Mouse (Mus musculus): ENCODE results near the gene Pard6a.

Pard6a gene

DNA sequence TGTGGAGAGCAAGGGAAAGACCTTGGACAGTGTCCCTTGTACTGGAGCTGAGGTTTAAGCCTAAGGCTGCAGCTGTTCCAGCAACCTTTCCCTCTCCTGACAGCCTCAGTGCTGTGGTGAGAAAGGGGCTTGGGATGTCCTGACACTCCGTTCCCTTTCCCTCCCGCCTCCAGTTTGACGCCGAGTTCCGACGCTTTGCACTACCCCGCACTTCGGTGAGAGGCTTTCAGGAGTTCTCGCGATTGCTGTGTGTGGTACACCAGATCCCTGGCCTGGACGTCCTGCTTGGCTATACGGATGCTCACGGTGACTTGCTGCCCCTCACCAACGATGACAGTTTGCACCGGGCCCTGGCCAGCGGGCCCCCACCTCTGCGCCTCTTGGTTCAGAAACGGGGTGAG is 1.1 kb downstream of the Pard6a start:
- peak; percentile 70 for DNase-seq

DNA sequence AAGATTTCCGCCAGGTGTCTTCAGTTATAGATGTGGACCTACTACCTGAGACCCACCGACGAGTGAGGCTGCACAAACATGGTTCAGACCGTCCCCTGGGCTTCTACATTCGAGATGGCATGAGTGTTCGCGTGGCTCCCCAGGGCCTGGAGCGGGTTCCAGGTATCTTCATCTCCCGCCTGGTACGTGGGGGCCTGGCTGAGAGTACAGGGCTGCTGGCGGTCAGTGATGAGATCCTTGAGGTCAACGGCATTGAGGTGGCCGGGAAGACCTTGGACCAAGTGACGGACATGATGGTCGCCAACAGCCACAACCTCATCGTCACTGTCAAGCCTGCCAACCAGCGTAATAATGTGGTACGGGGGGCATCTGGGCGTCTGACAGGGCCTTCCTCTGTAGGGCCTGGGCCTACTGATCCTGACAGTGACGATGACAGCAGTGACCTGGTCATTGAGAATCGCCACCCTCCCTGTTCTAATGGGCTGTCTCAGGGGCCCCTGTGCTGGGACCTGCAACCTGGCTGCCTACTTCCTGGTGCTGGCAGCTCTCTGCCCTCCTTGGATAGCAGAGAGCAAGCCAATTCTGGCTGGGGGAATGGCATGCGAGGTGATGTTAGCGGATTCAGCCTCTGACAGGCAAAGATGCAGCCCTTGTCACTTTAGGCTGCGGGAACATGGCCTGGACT is 1.9 kb downstream of the Pard6a start:
- peak; percentile 72 for DNase-seq

DNA sequence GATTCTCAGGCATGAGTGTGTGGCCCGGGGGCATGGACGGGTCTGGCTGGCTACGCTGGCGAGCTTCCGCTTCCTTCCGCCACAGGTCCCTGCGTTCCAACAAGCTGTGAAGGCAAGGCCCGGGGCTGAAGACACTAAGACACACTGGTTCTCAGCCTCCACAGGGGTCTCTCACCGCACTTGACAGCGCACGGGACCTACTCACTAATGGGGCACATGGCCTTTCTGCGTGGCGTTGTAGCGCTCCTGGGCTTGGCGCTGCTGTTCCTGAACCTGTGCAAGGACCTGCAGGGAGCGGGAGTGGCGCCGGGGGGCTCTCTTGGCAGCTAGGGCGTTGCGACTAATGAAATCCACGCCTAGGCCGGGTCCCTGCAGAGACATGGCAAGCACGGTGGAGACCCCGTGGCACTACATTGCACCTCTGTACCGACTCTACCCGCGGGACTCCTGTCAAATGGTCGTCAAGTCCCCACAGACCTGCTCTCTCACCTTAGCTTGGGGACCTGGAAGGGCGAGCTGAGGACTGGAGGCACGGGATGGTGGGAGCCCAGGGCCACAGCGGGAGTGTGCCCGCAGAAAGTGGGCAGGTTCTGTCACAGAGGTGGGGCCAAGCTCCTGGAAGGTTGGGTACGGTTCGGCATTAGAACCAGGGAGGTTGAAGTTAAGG is 3.3 kb downstream of the Pard6a start:
- peak; percentile 75 for DNase-seq

DNA sequence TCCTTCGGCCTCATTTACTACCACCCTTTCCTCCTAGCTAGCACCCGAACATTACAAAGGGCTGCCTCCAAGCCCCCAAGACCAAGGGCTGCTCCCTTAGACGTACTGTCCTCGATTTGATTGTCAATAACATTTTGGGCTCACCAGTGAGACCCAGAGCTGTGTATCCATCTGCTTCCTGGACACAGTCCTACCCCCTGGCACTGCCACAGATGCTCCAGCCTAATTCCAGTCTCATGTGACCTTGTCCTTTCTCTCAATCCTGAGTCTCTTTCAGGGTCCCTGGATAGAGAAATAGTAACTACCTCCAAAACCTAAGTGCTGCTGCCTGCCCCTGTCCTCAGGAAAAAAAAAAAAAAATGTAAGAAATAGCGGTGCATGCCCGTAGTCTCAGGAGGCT is 4.0 kb downstream of the Pard6a start:
- DNase-seq, result peak; percentile 91

DNA sequence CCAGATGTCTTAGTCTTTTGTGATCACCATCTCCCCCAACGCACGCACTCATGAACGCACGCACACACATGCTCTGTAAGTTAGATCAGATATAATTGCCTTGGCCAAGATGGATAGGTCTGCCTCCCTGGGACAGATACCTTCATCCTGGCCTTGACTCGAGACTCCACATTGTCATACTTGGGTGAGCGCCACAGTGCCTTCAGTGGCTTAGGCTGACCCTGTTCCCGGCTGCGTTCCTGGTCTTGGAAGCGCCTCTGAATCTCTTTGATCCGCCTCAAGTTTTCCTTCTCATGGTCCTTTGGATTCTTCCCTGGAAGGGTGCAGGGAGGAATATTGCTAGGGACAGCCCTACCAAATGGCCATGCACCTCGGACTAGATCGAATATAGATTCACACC is 5.5 kb downstream of the Pard6a start:
- peak; percentile 63 for DNase-seq

DNA sequence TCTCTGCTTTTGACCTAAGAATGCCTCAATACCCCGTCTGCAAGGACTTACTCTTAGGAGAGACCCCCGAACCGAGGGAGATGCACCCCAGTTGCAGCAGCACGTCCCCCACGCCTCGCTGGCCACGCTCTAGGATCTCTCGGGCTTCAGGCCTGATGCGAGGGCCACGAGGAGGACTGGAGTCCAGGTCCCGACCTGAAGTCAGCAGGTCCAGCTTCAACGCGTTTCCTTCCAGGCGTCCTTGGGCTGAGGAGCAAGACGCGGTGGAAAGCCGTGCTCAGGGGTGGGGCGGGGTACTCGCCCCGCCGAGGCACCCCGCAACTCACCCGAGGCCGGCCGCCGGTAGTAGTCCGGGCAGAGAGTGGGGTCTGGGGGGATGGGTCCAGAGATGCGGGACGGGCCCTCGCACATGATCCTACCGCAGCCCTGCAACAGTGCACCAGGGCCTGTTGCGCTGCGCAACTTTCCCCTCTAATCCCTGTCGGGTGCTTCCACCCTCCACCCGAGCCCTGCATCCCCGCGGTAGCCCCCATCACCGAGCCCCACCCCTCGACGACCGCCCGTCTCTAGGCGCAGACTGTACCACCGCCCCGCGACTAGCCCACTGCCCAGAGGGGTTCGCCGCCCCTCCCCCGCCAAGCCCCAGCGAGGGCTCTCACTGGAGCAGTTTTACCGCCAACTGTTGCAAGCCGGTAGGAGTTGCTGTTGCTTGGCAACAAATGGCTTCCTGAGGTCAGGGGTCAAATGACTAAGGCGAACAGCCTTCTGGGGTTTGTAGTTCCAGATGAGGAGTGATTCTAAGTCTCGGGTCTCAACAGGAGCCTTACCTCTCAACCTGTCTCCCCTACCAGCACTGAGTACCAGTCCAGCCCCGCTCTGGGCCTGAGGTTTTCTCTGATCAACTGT is 6.8 kb downstream of the Pard6a start, which contains the start of the genes 4933405L10Rik and Enkd1:
Gene 4933405L10Rik, plus strand, starts transcription at position 158 of the 906 bp plus-strand sequence.
Gene Enkd1, minus strand, starts transcription at position 713 of the 906 bp plus-strand sequence.
- peak; percentile 91 for DNase-seq

DNA sequence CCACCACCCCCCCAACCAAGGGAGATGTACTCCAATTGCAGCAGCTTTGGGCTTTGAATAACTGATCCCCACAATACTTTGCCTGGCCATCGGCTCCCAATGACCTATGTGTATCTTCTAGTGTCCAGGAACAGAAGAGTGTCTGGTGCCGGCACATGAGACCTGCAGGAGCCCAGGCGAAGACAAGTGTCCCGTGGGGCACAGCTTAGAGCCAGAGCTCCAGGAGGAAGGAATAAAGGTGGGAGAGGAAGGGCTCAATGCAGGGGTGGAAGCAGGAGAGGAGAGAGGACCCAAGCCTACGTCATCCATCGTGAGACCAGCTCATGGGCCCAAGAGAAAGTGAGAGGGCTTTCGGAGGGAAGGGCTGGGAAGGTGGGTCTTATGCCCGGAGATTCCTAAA is 7.7 kb downstream of the Pard6a start:
- DNase-seq, result peak; percentile 48

DNA sequence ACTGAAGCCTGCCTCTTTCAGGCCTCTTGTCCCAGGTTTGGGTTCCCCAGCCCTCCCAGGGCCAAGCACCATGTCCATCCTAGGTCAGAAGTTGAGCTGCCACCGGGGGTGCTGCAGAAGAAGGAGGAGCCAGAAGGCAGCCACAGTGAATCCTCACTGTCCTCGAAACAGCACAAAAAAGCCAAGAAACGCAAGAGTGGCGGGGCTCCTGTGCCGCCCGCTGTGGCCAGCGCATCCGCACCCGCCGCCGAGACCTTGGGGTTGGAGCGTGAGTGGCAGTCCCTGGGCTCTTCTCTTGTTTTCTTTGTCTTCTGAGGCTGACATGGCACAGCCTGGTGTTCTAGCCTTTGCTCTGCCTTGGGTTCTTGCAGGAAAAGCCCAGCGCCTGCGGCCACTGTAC is 8.4 kb downstream of the Pard6a start:
- peak; percentile 51 for DNase-seq

DNA sequence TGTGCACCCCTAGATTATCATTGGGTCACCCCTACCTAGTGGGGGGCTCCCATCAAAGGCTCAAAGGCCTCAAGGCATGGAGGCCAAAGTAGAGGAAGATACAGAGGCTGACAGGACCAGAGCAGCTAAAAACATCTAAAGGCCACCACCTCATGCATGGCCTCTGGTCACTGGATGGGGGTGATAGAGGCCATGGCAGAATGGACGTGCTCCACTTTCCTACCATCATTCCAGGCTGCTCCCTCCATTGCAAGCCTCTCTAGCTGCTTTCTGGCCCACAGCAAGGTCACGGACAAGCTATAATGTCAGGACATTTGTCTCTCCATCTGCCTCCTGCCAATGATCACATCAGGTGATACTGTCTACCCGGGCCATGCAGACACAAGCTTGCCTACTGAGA is 11.3 kb downstream of the Pard6a start:
- DNase-seq, result no peak

DNA sequence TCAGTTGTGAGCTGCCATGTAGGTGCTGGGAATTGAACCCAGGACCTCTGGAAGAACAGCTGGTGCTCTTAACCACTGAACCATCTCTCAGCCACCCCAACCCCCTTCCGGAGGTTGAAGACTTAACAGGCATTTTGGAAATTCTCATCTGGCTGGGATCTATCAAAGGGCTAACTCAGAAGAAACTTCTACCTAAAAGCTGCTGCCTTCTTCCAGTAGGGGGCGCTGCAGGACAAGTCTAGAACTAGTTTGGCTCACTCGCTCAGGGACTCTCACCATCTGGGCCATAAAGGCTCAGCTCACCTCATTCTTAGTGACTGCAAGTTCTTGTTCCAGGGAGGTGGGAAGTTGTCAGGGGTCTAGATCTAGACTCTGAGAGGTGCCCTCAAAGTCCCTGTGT is 13.2 kb downstream of the Pard6a start:
- DNase-seq, result peak; percentile 79

DNA sequence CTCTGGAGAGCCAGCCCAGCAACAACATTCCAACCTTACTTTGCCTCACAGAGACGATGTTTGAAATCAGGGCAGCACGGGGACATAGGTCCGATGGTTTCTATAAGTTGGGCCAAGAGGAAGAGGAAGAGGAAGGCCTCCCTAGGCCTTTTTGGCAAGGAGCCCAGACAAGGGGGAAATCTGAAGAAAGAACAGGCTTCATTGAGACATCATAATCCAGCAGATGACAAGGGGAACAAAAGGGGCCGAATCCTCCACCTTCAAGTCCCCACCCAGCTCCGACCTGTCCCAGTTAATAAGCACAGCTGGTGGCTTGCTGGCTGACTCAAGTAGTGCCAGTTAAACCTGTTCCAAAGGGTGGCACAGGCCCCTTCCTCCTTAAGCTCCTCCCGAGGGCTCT is 14.1 kb downstream of the Pard6a start:
- peak; percentile 12 for DNase-seq

DNA sequence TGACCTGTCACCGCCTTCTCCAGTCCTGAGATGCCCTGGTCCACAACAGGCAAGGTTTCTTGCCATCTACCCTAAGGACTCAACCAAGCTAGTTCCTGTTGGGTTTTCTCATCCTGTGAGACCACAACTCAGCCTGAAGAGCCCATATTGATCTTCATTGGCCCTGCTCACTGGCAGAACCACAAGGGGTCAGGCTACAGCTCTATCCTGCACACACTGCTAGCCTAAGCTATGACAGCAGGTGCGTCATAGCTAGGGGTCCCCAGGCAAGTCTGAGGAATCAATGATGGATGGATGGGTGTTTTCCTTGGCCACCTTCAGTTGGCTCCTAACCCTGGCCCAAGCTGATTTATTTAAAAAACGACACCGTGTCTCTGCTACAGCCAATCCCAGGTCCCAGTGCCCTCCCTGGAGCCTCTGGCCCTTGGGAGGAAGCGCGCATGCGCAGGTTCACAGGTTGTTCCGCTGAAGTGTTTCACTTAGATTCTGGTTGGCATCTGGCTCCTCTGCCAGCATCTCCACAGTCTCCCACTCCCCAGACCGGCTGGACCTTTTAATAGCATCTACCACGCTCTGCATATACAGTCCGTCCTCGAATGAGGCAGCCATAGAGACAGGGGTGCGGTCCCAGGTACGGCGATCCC is 15.5 kb downstream of the Pard6a start:
- DNase-seq, result no peak

DNA sequence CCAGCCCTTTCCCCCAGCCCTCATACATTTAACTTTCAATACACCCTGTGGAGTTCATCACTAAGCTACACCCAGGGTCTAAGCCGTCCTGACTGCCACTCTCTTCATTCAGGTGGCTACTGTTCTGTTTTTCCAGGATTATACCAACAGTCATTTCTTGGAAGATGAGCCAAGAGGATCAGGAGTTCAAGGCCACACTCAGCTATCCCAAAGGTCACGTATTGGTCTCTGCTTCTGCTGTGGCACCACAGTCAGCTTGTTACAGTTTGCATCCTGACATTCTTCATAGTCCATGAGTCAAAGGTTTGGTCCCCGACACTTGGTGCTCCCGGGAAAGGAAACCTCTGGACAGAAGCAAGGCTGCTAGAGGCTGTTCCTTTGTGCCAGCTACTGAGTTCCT is 18.7 kb downstream of the Pard6a start:
- no peak for DNase-seq

DNA sequence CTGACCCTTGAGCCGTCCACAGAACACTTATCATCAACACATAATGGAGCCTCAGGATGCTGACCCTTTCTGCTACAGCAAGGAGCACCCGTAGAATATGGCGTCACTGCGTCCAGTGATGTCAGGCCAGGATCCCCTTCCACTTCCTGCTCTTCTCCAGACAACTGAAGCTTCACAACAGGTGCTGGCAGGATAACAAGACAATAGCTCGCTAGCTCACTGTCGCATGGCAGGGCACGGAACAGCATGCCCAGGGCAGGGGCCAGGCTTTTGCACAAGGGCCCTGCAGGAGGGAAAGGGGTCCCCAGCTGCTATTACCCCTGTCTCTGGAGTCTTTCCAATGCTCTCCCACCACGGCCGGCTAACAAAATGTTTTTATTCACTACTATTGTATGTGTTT is 21.9 kb downstream of the Pard6a start:
- DNase-seq, result peak; percentile 14

DNA sequence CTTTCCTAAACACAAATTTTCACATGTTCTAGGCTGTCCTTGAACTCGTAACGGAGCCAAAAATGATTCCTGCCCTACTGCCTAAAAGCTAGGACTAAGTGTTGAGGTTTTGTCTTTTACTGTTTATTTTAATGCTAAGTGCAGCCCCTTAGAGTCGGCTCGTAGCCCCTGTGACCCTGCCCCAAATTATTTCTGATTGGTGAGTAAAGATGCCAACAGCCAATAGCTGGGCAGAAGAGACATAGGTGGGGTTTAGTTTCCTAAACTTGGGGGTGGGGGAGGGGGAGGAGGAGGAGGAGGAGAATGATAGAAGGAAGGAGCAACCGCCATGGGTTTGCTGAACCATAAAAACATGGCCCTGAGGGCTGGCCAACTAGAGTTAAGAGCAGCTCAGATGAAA is 24.8 kb downstream of the Pard6a start:
- no peak for DNase-seq

DNA sequence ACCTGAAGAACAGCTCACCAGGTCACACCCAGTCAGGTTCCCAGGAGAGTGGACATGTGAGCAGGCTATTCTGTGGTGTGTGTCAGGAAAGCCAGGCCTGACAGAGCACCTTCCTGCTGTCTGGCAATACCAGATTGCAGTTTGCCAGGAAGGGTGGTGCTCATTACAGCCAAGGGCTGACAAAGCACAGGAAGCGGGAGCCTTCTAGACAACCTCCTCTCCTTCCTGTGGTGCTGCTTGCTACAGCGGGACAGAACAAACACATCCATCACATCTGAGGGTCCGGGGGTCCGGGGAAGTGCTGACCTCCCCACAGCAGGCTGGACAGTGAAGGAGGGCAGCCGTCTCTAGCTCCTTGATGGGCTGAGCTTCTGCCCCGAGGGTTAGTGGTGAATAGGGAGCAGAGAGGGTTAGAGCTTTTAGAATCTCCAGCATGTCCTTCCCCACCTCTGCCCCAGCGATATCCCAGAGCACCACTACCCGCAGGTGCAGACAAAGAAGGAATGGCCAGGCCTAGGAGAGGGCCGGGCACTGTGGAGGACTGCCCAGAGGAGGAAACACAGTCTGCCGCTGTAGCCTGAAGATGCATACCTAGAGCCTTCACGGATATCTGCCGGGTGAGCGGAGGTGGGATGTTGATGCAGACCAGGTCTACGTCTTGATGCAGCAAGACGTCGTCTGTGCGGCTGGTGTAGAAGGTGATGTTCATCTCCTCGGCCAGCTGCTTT is 26.6 kb downstream of the Pard6a start:
- no peak for DNase-seq

DNA sequence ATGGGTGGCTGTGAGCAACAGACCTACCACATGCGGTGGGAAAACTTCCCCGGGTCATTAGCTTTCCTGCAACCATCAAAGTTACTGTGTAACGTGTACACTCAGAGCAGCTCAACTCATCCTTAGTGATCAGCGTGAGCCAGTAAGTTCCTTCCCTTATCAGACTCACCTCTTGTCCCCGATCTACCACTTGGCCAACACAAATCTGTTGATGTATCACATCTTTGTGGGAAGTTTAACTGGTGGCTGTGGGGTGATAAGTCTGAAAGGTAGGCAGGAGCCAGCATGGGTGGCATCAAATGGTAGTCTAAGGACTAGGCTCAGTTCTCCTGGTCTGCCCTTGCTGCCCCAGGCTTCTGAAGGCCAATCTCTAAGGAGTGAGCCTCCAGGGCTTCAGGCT is 31.2 kb downstream of the Pard6a start:
- no peak for DNase-seq

DNA sequence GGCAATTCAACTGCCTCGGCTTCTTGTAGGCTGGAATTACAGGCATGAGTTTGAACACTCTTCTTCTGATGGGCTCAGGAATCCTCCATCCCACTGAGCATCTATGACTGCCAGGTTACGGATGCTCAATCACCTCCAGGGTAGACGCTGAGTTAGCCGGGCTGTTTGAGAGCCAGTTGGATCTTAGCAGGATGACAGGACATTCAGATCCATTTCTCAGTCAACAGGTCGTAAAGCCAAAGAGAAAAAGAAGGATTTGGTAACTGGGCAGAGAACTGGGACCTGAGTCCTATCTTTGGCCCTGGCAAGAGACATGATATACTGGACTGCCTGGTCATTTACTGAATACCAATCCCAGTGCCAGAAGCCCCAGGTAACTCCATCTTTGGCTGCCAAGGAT is 38.3 kb downstream of the Pard6a start:
- no peak for DNase-seq

DNA sequence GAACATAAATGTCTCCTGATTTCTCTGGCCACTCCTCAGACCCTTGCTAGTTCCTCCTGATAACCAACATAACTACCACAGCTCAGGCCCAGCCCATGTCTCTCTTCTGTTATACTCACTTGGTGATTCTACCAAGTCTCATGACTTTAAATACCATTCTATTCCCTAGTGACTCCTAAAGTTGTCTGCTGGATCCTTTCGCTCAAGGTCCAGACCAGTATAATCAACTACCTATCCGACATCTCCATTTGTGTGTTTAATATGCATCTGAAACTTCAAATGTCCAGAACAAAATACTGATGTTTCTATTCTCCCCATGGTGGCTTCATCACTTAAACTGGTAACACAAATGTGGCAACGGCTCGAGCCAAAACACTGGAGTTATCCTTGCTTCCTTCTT is 42.4 kb downstream of the Pard6a start:
- DNase-seq, result no peak

DNA sequence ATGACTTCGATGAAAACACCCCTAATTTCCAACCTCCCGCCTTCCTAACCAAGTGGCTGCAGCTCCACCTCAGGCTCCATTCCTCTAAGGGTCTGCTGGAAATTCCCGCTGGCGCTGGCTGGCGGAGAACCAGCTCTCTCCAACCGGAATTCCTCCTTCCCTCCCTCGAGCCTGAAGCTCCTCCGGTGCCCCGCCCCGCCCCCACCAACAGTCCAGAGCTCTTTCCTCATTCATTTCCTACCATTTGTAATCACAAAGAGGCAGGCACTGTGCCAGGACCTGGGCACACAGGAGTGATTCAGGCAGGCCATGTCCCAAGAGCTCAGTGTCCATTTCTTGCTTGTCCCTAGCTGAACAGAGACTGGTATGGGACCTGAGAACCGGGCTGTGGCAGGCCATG is 49.7 kb downstream of the Pard6a start:
- peak; percentile 52 for DNase-seq

All from cerebellum, adult 11-12 months (tissue).